Mouse (Mus musculus): Measurements from ENCODE around the gene Akt2. TPM values are rescaled to one million over a fixed set of nuclear protein-coding genes. Genes with fewer than 3 reads are reported as not detected.

The Akt2 gene
- polyA plus RNA-seq, 1 experiment: not detected

DNA sequence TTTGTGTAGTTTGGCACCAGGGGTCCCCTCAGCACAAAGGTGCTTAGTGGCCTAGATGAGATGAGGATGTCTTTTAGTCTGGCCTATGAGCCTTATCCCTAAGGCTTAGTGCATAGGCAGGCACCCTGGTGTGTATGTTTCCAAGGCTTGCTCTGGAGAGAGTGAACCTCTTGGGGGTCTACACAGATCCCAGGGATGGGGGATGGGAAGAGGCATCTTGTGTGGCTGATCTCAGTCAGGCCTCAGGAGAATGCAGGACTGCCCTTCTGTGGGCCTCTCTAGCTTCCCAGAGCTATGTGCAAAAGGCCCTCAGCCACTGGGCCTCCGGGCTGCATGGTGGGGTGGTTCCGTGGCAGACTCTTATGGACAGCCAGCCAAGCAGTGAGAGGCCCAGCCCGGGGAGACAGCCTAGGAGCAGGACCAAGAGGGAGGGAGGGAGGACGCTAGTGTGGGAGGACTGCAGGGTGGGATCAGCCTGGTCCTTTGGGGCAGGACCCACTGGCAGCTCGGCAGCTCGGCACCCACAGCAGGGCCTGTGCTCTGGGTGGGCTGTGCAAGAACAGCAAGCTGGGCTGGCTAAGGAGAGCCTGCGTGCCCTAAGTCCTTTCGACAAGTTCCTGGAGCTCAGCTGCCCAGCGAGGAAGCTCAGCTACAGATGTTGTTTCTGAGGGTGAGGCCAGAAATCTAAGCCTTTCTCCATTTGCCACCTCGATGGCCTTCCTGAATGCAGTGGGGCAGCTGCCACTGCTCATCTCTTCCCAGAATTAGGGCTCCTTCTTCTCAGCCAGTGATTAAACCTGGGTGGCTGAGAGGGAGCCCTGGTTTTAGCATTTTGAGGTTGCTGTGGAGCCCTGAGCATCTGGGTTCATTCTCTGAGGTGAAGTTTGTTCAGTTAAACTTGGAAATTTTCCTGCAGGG is 5.5 kb downstream of the Akt2 start:
- H3K27ac ChIP-seq (ENCODE audit: insufficient read depth, low read depth, low read length): peak overlapping the region; percentile 29; the same call in 1 of the 2 replicates
- TF ChIP-seq POLR2A (IDR thresholded peaks at IDR 0.05; ENCODE audit: insufficient read depth, low read depth, low read length): no peak
- no peak for TF ChIP-seq CTCF (IDR thresholded peaks at IDR 0.05; ENCODE audit: insufficient read depth, low read depth, low read length)
- H3K4me3 ChIP-seq (ENCODE audit: insufficient read depth, low read depth, low read length): no peak overlapping the region

DNA sequence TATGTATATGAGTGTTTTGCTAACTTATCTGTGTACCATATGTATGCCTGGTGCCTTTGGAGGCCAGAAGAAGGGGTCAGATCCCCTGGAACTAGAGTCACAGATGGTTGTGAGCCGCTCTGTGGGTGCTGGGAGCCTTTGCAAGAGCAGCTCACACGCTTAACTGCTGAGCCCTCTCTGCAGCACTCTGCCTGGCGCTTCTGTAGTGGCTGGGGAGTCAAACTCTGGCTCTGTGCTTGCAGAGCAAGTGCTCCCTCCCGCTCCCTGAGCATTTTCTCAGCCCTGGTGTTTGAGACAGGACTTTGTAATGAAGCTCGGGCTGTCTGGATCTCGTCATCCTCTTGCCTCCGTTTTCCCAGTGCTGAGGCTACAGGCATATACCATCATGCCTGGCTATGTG is 6.7 kb downstream of the Akt2 start:
- TF ChIP-seq CTCF (IDR thresholded peaks at IDR 0.05; ENCODE audit: insufficient read depth, low read depth, low read length): no peak
- TF ChIP-seq POLR2A (IDR thresholded peaks at IDR 0.05; ENCODE audit: insufficient read depth, low read depth, low read length): no peak
- WGBS: 72% methylated on average over 7 of the region's 7 CpGs
- Histone ChIP-seq H3K27ac (ENCODE audit: insufficient read depth, low read depth, low read length) (no peak overlapping the region), H3K4me3 (ENCODE audit: insufficient read depth, low read depth, low read length) (no peak overlapping the region), H3K4me1 (ENCODE audit: control insufficient read depth, insufficient read depth, low read length) (peaks cover 38% of the 10 kb centered on the region)

More for the DNA sequence above, 5.5 kb downstream of the Akt2 start:
- H3K4me1 ChIP-seq (ENCODE audit: control insufficient read depth, insufficient read depth, low read length): peaks cover 41% of the 10 kb centered on the region
- 38% methylated on average over 10 of the region's 10 CpGs for WGBS

DNA sequence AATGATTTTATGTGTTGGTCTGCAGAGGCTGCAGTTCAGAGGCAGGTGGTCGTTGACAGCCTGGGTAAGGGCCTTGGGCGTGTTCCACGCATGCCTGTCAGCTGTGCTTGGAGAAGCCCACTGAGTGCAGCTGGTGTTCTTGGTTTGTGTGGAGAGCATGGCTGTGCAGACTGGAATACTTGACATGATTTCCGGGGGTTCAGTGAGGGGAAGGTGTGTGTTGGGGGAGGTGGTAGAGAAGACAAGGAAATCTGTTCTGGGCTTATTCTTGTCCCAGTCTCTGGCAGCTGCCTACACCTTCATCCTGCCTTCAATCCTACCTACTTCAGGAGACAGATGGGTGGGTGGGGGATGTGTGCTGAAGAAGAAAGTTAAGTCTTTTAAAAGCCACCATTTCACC is 10.3 kb downstream of the Akt2 start:
- WGBS: 25% methylated on average over 4 of the region's 4 CpGs
- TF ChIP-seq POLR2A (IDR thresholded peaks at IDR 0.05; ENCODE audit: insufficient read depth, low read depth, low read length) (no peak), CTCF (IDR thresholded peaks at IDR 0.05; ENCODE audit: insufficient read depth, low read depth, low read length) (no peak)
- H3K4me1 ChIP-seq (ENCODE audit: control insufficient read depth, insufficient read depth, low read length): peaks cover 54% of the 10 kb centered on the region
- H3K4me3 ChIP-seq (ENCODE audit: insufficient read depth, low read depth, low read length): no peak overlapping the region
- peak overlapping the region; percentile 43; the same call in 1 of the 2 replicates for H3K27ac ChIP-seq (ENCODE audit: insufficient read depth, low read depth, low read length)

DNA sequence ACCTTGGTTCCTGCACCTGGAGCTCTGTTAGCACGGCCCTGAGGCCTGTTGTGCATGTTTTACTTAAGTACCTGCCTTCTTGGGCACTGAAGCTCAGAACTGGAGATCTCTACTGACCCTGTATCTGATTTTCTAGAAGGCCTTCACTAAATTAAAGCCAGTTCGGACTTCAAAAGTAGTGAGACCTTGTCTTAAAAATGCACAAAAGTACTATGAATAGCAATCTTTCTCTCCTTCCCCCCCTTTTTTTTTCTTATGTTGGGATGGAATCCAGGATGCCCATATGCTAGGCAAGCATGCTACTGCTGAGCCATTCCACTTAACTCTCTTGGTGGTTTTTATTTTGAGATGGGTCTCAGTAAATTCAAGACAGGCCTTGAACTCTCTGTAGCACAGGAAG is 10.8 kb downstream of the Akt2 start:
- H3K27ac ChIP-seq (ENCODE audit: insufficient read depth, low read depth, low read length): no peak overlapping the region; the same call in 1 of the 2 replicates
- H3K4me1 ChIP-seq (ENCODE audit: control insufficient read depth, insufficient read depth, low read length): peaks cover 54% of the 10 kb centered on the region
- no peak overlapping the region for H3K4me3 ChIP-seq (ENCODE audit: insufficient read depth, low read depth, low read length)
- TF ChIP-seq CTCF (IDR thresholded peaks at IDR 0.05; ENCODE audit: insufficient read depth, low read depth, low read length) (no peak), POLR2A (IDR thresholded peaks at IDR 0.05; ENCODE audit: insufficient read depth, low read depth, low read length) (no peak)
- 64% methylated on average over 2 of the region's 2 CpGs for WGBS

DNA sequence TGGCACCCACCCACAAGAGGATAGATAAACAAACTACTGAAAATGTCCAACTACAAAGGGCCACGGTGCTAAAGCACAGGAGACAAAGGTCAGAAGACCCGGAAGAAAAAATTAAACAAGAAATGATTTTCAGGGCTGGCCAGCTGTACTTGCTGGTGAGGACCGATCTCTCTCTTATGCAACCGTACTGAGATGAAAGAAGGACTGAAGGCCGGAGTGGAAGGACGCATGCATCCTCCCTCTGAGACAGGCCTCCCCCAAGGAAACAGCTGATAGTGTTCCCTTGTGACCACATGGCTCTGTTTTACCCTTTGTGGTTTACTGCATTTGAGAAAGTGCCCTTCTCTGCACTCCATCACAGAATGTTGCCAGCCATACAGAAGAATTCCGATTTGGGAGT is 11.5 kb downstream of the Akt2 start:
- 78% methylated on average over 7 of the region's 7 CpGs for WGBS
- Histone ChIP-seq H3K27ac (ENCODE audit: insufficient read depth, low read depth, low read length) (no peak overlapping the region), H3K4me1 (ENCODE audit: control insufficient read depth, insufficient read depth, low read length) (peaks cover 56% of the 10 kb centered on the region), H3K4me3 (ENCODE audit: insufficient read depth, low read depth, low read length) (no peak overlapping the region)
- TF ChIP-seq CTCF (IDR thresholded peaks at IDR 0.05; ENCODE audit: insufficient read depth, low read depth, low read length) (no peak), POLR2A (IDR thresholded peaks at IDR 0.05; ENCODE audit: insufficient read depth, low read depth, low read length) (no peak)

DNA sequence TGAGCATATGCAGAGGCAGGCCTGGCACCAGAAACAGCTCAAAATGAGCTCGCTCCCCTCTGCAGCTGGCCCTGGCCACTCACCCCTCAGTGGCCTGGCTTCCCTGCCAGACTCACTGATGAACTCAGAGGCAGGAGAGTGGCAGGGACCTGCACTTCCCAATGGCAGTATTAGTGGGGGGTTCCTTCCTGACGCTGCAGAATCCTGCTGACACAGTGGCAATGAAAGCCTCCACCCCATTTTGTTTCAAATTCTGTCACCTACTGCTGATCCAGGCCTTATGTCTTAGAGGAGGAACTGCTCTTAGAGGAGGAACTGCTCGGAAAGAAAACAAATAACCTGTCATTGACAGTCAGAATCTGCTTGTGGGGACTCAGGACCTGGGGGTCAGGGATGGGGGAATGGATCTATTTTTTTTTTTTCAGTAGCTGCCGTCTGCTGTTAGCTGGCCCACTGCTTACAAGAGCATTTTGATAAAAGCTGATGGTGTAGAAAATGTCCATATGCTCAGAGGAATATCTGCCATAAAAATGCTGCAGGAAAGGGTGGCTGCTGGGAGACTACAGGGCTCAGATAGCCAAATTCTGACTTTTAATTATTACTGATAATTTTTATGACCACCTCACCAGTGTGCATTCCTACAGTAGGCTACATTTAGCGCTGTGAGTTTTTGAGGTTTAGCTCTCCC is 13.5 kb downstream of the Akt2 start:
- 39% methylated on average over 5 of the region's 5 CpGs for WGBS
- H3K4me3 ChIP-seq (ENCODE audit: insufficient read depth, low read depth, low read length): no peak overlapping the region
- peak overlapping the region; percentile 80 for H3K27ac ChIP-seq (ENCODE audit: insufficient read depth, low read depth, low read length)
- peaks cover 56% of the 10 kb centered on the region for H3K4me1 ChIP-seq (ENCODE audit: control insufficient read depth, insufficient read depth, low read length)
- TF ChIP-seq CTCF (IDR thresholded peaks at IDR 0.05; ENCODE audit: insufficient read depth, low read depth, low read length) (no peak), POLR2A (IDR thresholded peaks at IDR 0.05; ENCODE audit: insufficient read depth, low read depth, low read length) (no peak)

DNA sequence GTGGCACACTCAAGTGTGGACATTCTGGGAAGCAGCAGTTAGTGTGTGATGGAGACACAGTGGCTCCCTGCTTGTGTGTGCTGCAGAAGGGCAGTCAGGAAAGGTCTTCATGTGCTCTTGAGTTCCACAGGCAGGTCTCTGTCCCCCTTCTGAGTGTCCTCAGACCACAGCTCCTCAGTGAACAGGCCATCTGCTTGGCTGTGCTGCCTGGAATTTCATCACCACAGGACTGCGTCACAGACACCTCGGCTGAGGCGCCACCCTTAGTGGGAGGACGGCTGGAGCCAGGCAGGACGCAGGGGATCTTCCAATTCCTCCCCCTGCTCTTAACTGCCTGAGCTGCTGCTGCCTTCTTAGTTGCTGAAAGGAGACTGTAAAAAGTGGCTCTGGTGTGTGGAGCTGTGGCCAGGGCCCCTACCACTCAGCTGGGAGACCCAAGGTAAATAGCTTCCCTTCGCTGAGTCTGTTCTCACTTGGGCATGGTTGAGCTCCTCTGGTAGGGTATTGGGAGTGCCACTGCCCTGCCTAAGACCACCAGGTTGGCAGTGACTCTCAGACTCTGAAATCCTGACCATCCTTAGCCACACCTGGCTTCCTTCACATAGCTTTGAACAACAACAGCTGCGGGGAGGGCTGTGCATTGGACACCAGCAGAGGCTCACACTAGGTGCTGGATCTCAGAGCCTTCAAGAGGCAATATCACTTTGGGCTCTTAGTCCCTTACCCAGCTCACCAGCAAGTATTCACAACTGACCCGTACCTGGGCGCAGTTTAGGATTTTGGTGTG is 14.3 kb downstream of the Akt2 start:
- Histone ChIP-seq H3K4me1 (ENCODE audit: control insufficient read depth, insufficient read depth, low read length) (peaks cover 50% of the 10 kb centered on the region), H3K4me3 (ENCODE audit: insufficient read depth, low read depth, low read length) (no peak overlapping the region), H3K27ac (ENCODE audit: insufficient read depth, low read depth, low read length) (peak overlapping the region; percentile 80)
- no peak for TF ChIP-seq POLR2A (IDR thresholded peaks at IDR 0.05; ENCODE audit: insufficient read depth, low read depth, low read length)
- no peak for TF ChIP-seq CTCF (IDR thresholded peaks at IDR 0.05; ENCODE audit: insufficient read depth, low read depth, low read length)
- 52% methylated on average over 9 of the region's 9 CpGs for WGBS

DNA sequence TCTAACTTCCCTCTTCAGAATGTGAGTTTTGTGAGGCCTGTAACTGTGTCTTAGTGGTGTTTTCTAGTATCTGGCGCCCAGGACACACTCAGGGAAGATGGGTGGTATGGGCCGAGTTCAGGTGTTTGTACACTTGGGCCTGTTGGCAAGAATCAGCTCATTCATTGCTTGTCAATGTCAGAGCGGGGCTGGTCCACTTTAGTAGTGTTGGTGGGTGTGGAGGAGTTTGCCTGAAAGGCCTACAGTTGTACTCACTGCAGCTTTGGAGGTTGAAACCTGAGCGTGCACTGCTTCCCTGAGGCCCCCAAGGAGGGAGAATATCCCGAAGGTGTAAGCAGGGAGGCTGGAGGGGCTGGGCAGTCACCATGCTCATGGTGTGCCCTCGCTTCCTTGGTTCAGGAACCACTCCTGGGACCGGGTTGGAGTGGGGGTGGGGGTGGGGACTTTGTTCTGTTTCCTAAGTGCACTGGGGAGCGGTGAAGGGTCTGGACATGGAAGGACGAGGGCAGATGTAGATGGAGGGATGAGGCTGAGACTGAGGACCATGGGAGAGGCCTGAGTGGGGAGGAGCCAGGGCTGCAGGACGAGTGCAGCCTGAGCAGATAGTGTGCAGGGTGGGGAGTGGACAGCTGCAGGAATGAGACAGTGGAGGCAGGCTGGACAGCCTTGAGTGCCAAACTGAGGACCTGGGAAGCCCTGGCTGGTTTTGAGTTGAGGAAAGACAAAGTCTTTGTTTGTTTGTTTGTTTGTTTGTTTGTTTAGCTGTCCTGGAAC is 15.3 kb downstream of the Akt2 start:
- 72% methylated on average over 10 of the region's 10 CpGs for WGBS
- Histone ChIP-seq H3K27ac (ENCODE audit: insufficient read depth, low read depth, low read length) (0 out of 2 replicates have a peak overlapping the region, but pooled peaks have one; percentile 16), H3K4me1 (ENCODE audit: control insufficient read depth, insufficient read depth, low read length) (peaks cover 43% of the 10 kb centered on the region), H3K4me3 (ENCODE audit: insufficient read depth, low read depth, low read length) (no peak overlapping the region)
- TF ChIP-seq POLR2A (IDR thresholded peaks at IDR 0.05; ENCODE audit: insufficient read depth, low read depth, low read length) (no peak), CTCF (IDR thresholded peaks at IDR 0.05; ENCODE audit: insufficient read depth, low read depth, low read length) (no peak)

All from olfactory bulb, adult 2 months (tissue).